ENCODE assay signal across 18 mouse cellular contexts in the genomic region with DNA sequence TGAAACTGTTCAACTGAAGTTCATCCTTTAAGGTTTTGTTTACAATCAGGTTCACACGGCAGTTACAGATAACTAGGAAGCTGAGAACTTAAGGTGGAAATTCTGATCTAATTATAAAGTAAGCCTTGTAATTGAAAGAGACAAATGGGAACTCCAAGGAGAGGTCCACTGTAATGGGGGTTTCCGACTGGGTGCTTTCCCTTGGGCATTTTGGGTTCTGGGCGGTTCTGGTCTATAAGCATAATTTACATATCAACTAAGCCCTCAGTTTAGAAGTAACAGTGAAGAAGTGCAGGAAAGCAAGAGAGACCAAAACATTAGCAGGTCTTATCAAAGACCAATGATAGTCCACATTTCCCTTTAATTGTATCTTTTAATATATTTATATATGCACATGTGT. TPM values are rescaled to one million over a fixed set of nuclear protein-coding genes. Genes with fewer than 3 reads are reported as not detected.
DNase-seq lines count a peak whose midpoint lies in the region; ATAC-seq and TF ChIP-seq lines count a peak whose summit lies in the region.
"Had no signal": no experiment of that assay in that cellular context is flagged by ENCODE, and none has a peak within 500 bp of the region (broad histone marks: within the 10 kb centered on the region; RNA-seq: fewer than 3 reads in every experiment).

No protein-coding gene starts in this region.

- TF ChIP-seq CTCF in CH12.LX (conservative IDR thresholded peaks at IDR 0.05 in 1 of 2, IDR thresholded peaks at IDR 0.05 in 1 of 2; ENCODE audit: low read depth in 2 of 2, low read length in 2 of 2): no peak

- dilution Hi-C loops in CH12.LX (cut with MboI; ENCODE audit: extremely low pct_ligation_motif_present, extremely low pct_unique_long_range_greater_than_20kb, low sequenced_read_pairs): no loop called here

- in situ Hi-C loops in CH12.LX (cut with MboI; ENCODE audit: low pct_ligation_motif_present, low pct_unique_long_range_greater_than_20kb, low sequenced_read_pairs): no loop called here

- no peak overlapping the region for H3K4me3 ChIP-seq in CH12.LX (replicated peaks in 1 of 3; ENCODE audit: low read depth in 2 of 3, low read length in 2 of 3, poor library complexity in 1 of 3)
- no peak overlapping the region for H3K4me3 ChIP-seq in midbrain, embryonic 11.5 days (ENCODE audit: low read depth, low read length)
- H3K4me3 ChIP-seq in heart, embryonic 12.5 days: no peak overlapping the region
- H3K4me3 ChIP-seq: embryonic facial prominence, embryonic 10.5 days; heart, adult 2 months; hindbrain, embryonic 10.5 days had no signal

- H3K4me1 ChIP-seq in CH12.LX (ENCODE audit: control insufficient read depth in 1 of 2, insufficient read depth in 2 of 2): peaks cover 18 to 87% of the 10 kb centered on the region in 2 experiments; a peak in 3 of 4 replicates
- H3K4me1 ChIP-seq in midbrain, embryonic 11.5 days (ENCODE audit: control insufficient read depth, insufficient read depth, low read length): peaks cover 11% of the 10 kb centered on the region
- H3K4me1 ChIP-seq in heart, embryonic 12.5 days (replicated peaks): peaks cover 48% of the 10 kb centered on the region

- no peak overlapping the region for H3K27ac ChIP-seq in CH12.LX (ENCODE audit: insufficient read depth, low read depth)
- no peak overlapping the region for H3K27ac ChIP-seq in midbrain, embryonic 11.5 days (ENCODE audit: low read depth, low read length)
- H3K27ac ChIP-seq in heart, embryonic 12.5 days (ENCODE audit: poor library complexity, severe bottlenecking): no peak overlapping the region
- H3K27ac ChIP-seq: embryonic facial prominence, embryonic 10.5 days; heart, adult 2 months; hindbrain, embryonic 10.5 days; hindbrain, embryonic 14.5 days had no signal

- H3K36me3 ChIP-seq in CH12.LX (replicated peaks in 1 of 2; ENCODE audit: control insufficient read depth in 1 of 2, insufficient read depth in 1 of 2, low read length in 1 of 2): peaks cover 0 to 5% of the 10 kb centered on the region in 2 experiments
- no peaks in the 10 kb centered on the region for H3K36me3 ChIP-seq in midbrain, embryonic 11.5 days (ENCODE audit: control insufficient read depth, insufficient read depth, low read length)
- 0 out of 2 replicates have a peak, but pooled peaks cover 8% of the 10 kb centered on the region for H3K36me3 ChIP-seq in heart, embryonic 12.5 days
- H3K36me3 ChIP-seq: embryonic facial prominence, embryonic 10.5 days had no signal

- TF ChIP-seq RAD21 in CH12.LX (IDR thresholded peaks at IDR 0.05; ENCODE audit: low read depth, low read length): no peak

- H3K9me3 ChIP-seq in CH12.LX (replicated peaks; ENCODE audit: low read length): no peaks in the 10 kb centered on the region
- no peaks in the 10 kb centered on the region for H3K9me3 ChIP-seq in midbrain, embryonic 11.5 days (ENCODE audit: control insufficient read depth, low read length)
- H3K9me3 ChIP-seq in heart, embryonic 12.5 days (replicated peaks): no peaks in the 10 kb centered on the region
- H3K9me3 ChIP-seq: embryonic facial prominence, embryonic 10.5 days; hindbrain, embryonic 10.5 days had no signal

- WGBS in midbrain, embryonic 11.5 days: 81% methylated on average over 3 of the region's 3 CpGs
- 64% methylated on average over 3 of the region's 3 CpGs for WGBS in heart, embryonic 12.5 days

- TF ChIP-seq EP300 in CH12.LX (IDR thresholded peaks at IDR 0.05; ENCODE audit: low read length): peak; percentile 60

- H3K79me2 ChIP-seq in CH12.LX (replicated peaks; ENCODE audit: control insufficient read depth, extremely low read depth, insufficient read depth, poor library complexity, severe bottlenecking): no peaks in the 10 kb centered on the region

- H3K9ac ChIP-seq in CH12.LX (ENCODE audit: insufficient read depth, low read depth): no peak overlapping the region
- H3K9ac ChIP-seq in midbrain, embryonic 11.5 days (ENCODE audit: low read length): no peak overlapping the region
- H3K9ac ChIP-seq in heart, embryonic 12.5 days: no peak overlapping the region
- H3K9ac ChIP-seq: hindbrain, embryonic 14.5 days had no signal

- peak; percentile 77 to 84 for DNase-seq in spleen, postnatal 36 days (ENCODE audit: low spot score in 2 of 2)
- no peak for DNase-seq in spleen, postnatal 14 days (ENCODE audit: low spot score in 2 of 2)
- peak; percentile 77 for DNase-seq in CH12.LX (ENCODE audit: extremely low read depth)
- DNase-seq in natural killer cell, adult 2 months (ENCODE audit: low spot score in 2 of 2): peak; percentile 51 to 70
- DNase-seq in midbrain, embryonic 11.5 days (ENCODE audit: low spot score, missing footprints): no peak
- no peak for DNase-seq in lung, postnatal 25 days (ENCODE audit: low spot score)
- DNase-seq: adrenal gland, adult 8-10 months; adrenal gland, postnatal 36 days; cerebellum, adult 2 months; cerebellum, postnatal 10 days; gastrocnemius, postnatal 10 days; heart, adult 2 months had no signal

- no peak for TF ChIP-seq POLR2A in CH12.LX (IDR thresholded peaks at IDR 0.05; ENCODE audit: low read depth, low read length)

- ATAC-seq in midbrain, embryonic 11.5 days (ENCODE audit: low FRiP score): no peak
- ATAC-seq in heart, embryonic 12.5 days (ENCODE audit: insufficient number of reproducible peaks, low FRiP score): no peak
- ATAC-seq: forebrain, embryonic 14.5 days had no signal

- H3K4me2 ChIP-seq in CH12.LX (ENCODE audit: insufficient read depth, low read depth, poor library complexity, severe bottlenecking): peak overlapping the region; percentile 48; the same call in 1 of the 2 replicates
- no peak overlapping the region for H3K4me2 ChIP-seq in midbrain, embryonic 11.5 days
- H3K4me2 ChIP-seq in heart, embryonic 12.5 days: no peak overlapping the region
- H3K4me2 ChIP-seq: heart, embryonic 11.5 days; hindbrain, embryonic 14.5 days had no signal

- no peaks in the 10 kb centered on the region for H3K27me3 ChIP-seq in CH12.LX (replicated peaks)
- H3K27me3 ChIP-seq in midbrain, embryonic 11.5 days (ENCODE audit: control insufficient read depth, insufficient read depth, low read length): no peaks in the 10 kb centered on the region
- no peaks in the 10 kb centered on the region for H3K27me3 ChIP-seq in heart, embryonic 12.5 days (replicated peaks)

TF ChIP-seq in CH12.LX, 34 proteins besides CTCF, POLR2A, EP300 and RAD21:
- TF ChIP-seq IRF4 (IDR thresholded peaks at IDR 0.05; ENCODE audit: low read depth, low read length): peak; percentile 54
- no peak for TF ChIP-seq SIN3A (IDR thresholded peaks at IDR 0.05; ENCODE audit: low read length)
- TF ChIP-seq USF2 (conservative IDR thresholded peaks at IDR 0.05; ENCODE audit: low read depth, low read length): no peak
- TF ChIP-seq SMC3 (IDR thresholded peaks at IDR 0.05; ENCODE audit: low read depth, low read length): no peak
- TF ChIP-seq BHLHE40 (IDR thresholded peaks at IDR 0.05; ENCODE audit: low read depth, low read length): peak; percentile 27; the same call in 1 of the 2 replicates
- peak; percentile 60; the same call in 1 of the 2 replicates for TF ChIP-seq RCOR1 (conservative IDR thresholded peaks at IDR 0.05; ENCODE audit: low read depth, low read length)
- no peak for TF ChIP-seq MYC (IDR thresholded peaks at IDR 0.05; ENCODE audit: low read depth, low read length)
- 0 out of 2 replicates have a peak, but pooled peaks have one; percentile 25 for TF ChIP-seq CHD2 (IDR thresholded peaks at IDR 0.05; ENCODE audit: low read length)
- TF ChIP-seq MAFK (IDR thresholded peaks at IDR 0.05; ENCODE audit: insufficient replicate concordance, low read length): 0 out of 2 replicates have a peak, but pooled peaks have one; percentile 30
- TF ChIP-seq MAX (IDR thresholded peaks at IDR 0.05; ENCODE audit: low read length): peak; percentile 16; the same call in 1 of the 2 replicates
- TF ChIP-seq MAZ (IDR thresholded peaks at IDR 0.05; ENCODE audit: low read depth, low read length): no peak
- TF ChIP-seq TCF12 (IDR thresholded peaks at IDR 0.05; ENCODE audit: low read depth, low read length): 0 out of 2 replicates have a peak, but pooled peaks have one; percentile 23
- no peak for TF ChIP-seq NELFE (IDR thresholded peaks at IDR 0.05; ENCODE audit: low read depth, low read length)
- no peak for TF ChIP-seq KAT2A (IDR thresholded peaks at IDR 0.05; ENCODE audit: insufficient replicate concordance, low read length)
- 0 out of 2 replicates have a peak, but pooled peaks have one; percentile 39 for TF ChIP-seq MEF2A (IDR thresholded peaks at IDR 0.05; ENCODE audit: borderline replicate concordance, low read depth, low read length)
- TF ChIP-seq CHD1 (IDR thresholded peaks at IDR 0.05; ENCODE audit: low read depth, low read length): no peak
- 0 out of 2 replicates have a peak, but pooled peaks have one; percentile 32 for TF ChIP-seq ETS1 (conservative IDR thresholded peaks at IDR 0.05; ENCODE audit: low read depth, low read length)
- TF ChIP-seq POLR2AphosphoS2 (IDR thresholded peaks at IDR 0.05; ENCODE audit: low read depth, low read length): no peak
- TF ChIP-seq ZNF384 (IDR thresholded peaks at IDR 0.05; ENCODE audit: low read depth, low read length): no peak

RNA-seq across cellular contexts. Expression of gene Rras2, which starts 33.8 kb away (rescaled TPM):
- total RNA-seq in CH12.LX (2012; rRNA removed) (8.1 and 11.2 TPM in 2 replicates), CH12.LX (2014; rRNA removed) (35.7 and 36.0 TPM in 2 replicates)
- polyA plus RNA-seq in CH12.LX (2012; ENCODE audit: insufficient read length, low read depth): 17.6 and 18.4 TPM in 2 replicates
- 26.7 and 30.7 TPM in 2 replicates for polyA plus RNA-seq in midbrain, embryonic 11.5 days (2014; fragmentation: Nextera tagmentation; extraction: Ambion mirVana)
- 61.6 and 65.6 TPM in 2 replicates for polyA plus RNA-seq in heart, embryonic 12.5 days (2016; fragmentation: Nextera tagmentation; extraction: Ambion mirVana)

Comparison
In these comparisons a context has a peak if more than half of its experiments do, and no peak if none do; other contexts are left out.
1. DNase-seq: peak in spleen, postnatal 36 days (2 of 2), CH12.LX (single experiment) and natural killer cell, adult 2 months (2 of 2); none in spleen, postnatal 14 days (0 of 2), midbrain, embryonic 11.5 days (single experiment) and lung, postnatal 25 days (single experiment).